Mouse (Mus musculus): ENCODE data around the gene Neurl3. TPM values are rescaled to one million over a fixed set of nuclear protein-coding genes. Genes with fewer than 3 reads are reported as not detected.

Gene Neurl3
- polyA plus RNA-seq, 1 experiment from 2014 or later, result 1.1 TPM

- 0 out of 2 replicates have a peak, but pooled peaks cover 7% of the 10 kb centered on the region for H3K4me1 ChIP-seq (ENCODE audit: control insufficient read depth, insufficient read depth, low read length)
- no peaks in the 10 kb centered on the region for H3K36me3 ChIP-seq (ENCODE audit: control insufficient read depth, insufficient read depth, low read length)
- no peak overlapping the region; the same call in 1 of the 2 replicates for H3K4me2 ChIP-seq (ENCODE audit: low read depth, low read length)
- WGBS, result 52% methylated on average over 9 of the region's 9 CpGs
- no peak overlapping the region for H3K4me3 ChIP-seq (ENCODE audit: low read depth, low read length)
- no peak for ATAC-seq (ENCODE audit: low read depth)
- no peaks in the 10 kb centered on the region for H3K9me3 ChIP-seq (ENCODE audit: control insufficient read depth, low read length)
- H3K27me3 ChIP-seq (ENCODE audit: control insufficient read depth, insufficient read depth, low read length), result no peaks in the 10 kb centered on the region
- no peak overlapping the region for H3K9ac ChIP-seq (replicated peaks; ENCODE audit: low read depth, low read length)
- H3K27ac ChIP-seq (ENCODE audit: low read depth, low read length), result no peak overlapping the region
Measured at GRCm38 (mm10) chr1:36308966-36309475, 34.5 kb upstream of the Neurl3 start.

GRCm38 (mm10) chr1:36308451-36308901 is 34.0 kb upstream of the Neurl3 start:
- Histone ChIP-seq H3K4me1 (ENCODE audit: control insufficient read depth, insufficient read depth, low read length) (0 out of 2 replicates have a peak, but pooled peaks cover 7% of the 10 kb centered on the region), H3K27me3 (ENCODE audit: control insufficient read depth, insufficient read depth, low read length) (no peaks in the 10 kb centered on the region), H3K9ac (replicated peaks; ENCODE audit: low read depth, low read length) (no peak overlapping the region), H3K36me3 (ENCODE audit: control insufficient read depth, insufficient read depth, low read length) (no peaks in the 10 kb centered on the region), H3K27ac (ENCODE audit: low read depth, low read length) (no peak overlapping the region), H3K4me3 (ENCODE audit: low read depth, low read length) (peak overlapping the region; percentile 54), H3K4me2 (ENCODE audit: low read depth, low read length) (peak overlapping the region; percentile 77), H3K9me3 (ENCODE audit: control insufficient read depth, low read length) (no peaks in the 10 kb centered on the region)
- ATAC-seq (ENCODE audit: low read depth), result no peak
- WGBS, result 6% methylated on average over 12 of the region's 12 CpGs

DNA sequence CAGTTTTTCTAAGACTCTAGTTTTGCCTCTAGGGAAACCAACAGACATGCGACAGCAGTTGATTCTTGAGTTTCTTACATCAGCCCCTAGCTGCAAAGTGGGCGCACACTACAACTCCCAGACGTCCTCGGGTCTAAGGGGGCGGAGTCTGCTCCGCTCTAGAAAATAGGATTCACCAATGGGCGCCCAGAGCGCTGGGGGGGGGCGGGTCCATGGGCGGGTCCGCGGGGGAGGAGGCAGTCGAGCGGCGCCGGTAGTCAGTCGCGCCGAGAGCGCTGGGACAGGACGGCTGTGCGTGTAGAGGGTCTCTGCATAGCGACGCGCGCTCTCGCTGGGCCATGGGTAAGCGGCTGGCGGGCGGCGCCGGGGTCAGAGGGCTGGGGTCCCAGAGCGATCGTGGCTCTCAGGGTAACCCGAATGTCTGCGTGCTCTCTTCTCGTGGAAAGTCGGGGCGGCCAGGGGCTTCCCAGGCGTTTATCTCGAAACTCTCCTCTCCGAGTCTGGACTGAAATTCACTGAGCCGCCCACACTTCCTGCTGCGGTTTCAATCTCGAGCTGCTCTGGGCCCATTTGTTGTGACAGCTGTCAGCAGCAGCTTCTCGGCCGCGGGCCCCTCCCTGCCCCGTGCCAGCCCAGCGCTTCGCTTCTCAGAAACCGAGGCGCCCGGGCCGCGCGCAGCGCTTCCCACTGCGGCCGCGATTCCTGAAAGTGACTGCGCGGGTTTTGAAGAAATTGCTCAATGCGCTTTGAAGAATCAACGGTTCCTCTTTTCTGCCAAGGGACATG is 33.2 kb upstream of the Neurl3 start, which contains the start of gene Arid5a:
TSS of gene Arid5a (plus strand) at position 239 of the 786 bp plus-strand sequence.
- 1% methylated on average over 63 of the region's 65 CpGs for WGBS
- Histone ChIP-seq H3K27me3 (ENCODE audit: control insufficient read depth, insufficient read depth, low read length) (no peaks in the 10 kb centered on the region), H3K4me1 (ENCODE audit: control insufficient read depth, insufficient read depth, low read length) (0 out of 2 replicates have a peak, but pooled peaks cover 7% of the 10 kb centered on the region), H3K36me3 (ENCODE audit: control insufficient read depth, insufficient read depth, low read length) (no peaks in the 10 kb centered on the region), H3K4me3 (ENCODE audit: low read depth, low read length) (peak within 1 kb of the TSS; percentile 54), H3K4me2 (ENCODE audit: low read depth, low read length) (peak within 1 kb of the TSS; percentile 77), H3K9me3 (ENCODE audit: control insufficient read depth, low read length) (no peaks in the 10 kb centered on the region), H3K27ac (ENCODE audit: low read depth, low read length) (peak within 1 kb of the TSS; percentile 66), H3K9ac (replicated peaks; ENCODE audit: low read depth, low read length) (peak within 1 kb of the TSS; percentile 41; the same call in 1 of the 2 replicates)
- ATAC-seq (ENCODE audit: low read depth), result peak; percentile 92

GRCm38 (mm10) chr1:36307121-36307494 is 32.6 kb upstream of the Neurl3 start:
- Histone ChIP-seq H3K4me1 (ENCODE audit: control insufficient read depth, insufficient read depth, low read length) (0 out of 2 replicates have a peak, but pooled peaks cover 7% of the 10 kb centered on the region), H3K9ac (replicated peaks; ENCODE audit: low read depth, low read length) (no peak overlapping the region), H3K4me3 (ENCODE audit: low read depth, low read length) (no peak overlapping the region), H3K27me3 (ENCODE audit: control insufficient read depth, insufficient read depth, low read length) (no peaks in the 10 kb centered on the region), H3K36me3 (ENCODE audit: control insufficient read depth, insufficient read depth, low read length) (no peaks in the 10 kb centered on the region), H3K4me2 (ENCODE audit: low read depth, low read length) (no peak overlapping the region), H3K9me3 (ENCODE audit: control insufficient read depth, low read length) (no peaks in the 10 kb centered on the region), H3K27ac (ENCODE audit: low read depth, low read length) (no peak overlapping the region)
- ATAC-seq (ENCODE audit: low read depth), result no peak
- WGBS, result 71% methylated on average over 7 of the region's 7 CpGs

- no peaks in the 10 kb centered on the region for H3K36me3 ChIP-seq (ENCODE audit: control insufficient read depth, insufficient read depth, low read length)
- 55% methylated on average over 6 of the region's 6 CpGs for WGBS
- no peak overlapping the region for H3K27ac ChIP-seq (ENCODE audit: low read depth, low read length)
- no peak for ATAC-seq (ENCODE audit: low read depth)
- no peaks in the 10 kb centered on the region for H3K9me3 ChIP-seq (ENCODE audit: control insufficient read depth, low read length)
- no peak overlapping the region for H3K9ac ChIP-seq (replicated peaks; ENCODE audit: low read depth, low read length)
- no peak overlapping the region for H3K4me2 ChIP-seq (ENCODE audit: low read depth, low read length)
- 0 out of 2 replicates have a peak, but pooled peaks cover 7% of the 10 kb centered on the region for H3K4me1 ChIP-seq (ENCODE audit: control insufficient read depth, insufficient read depth, low read length)
- H3K4me3 ChIP-seq (ENCODE audit: low read depth, low read length), result no peak overlapping the region
- H3K27me3 ChIP-seq (ENCODE audit: control insufficient read depth, insufficient read depth, low read length), result no peaks in the 10 kb centered on the region
Measured at GRCm38 (mm10) chr1:36306120-36306519, 31.6 kb upstream of the Neurl3 start.

GRCm38 (mm10) chr1:36304764-36305163 is 30.3 kb upstream of the Neurl3 start:
- no peak overlapping the region for H3K4me2 ChIP-seq (ENCODE audit: low read depth, low read length)
- no peak overlapping the region for H3K9ac ChIP-seq (replicated peaks; ENCODE audit: low read depth, low read length)
- H3K4me3 ChIP-seq (ENCODE audit: low read depth, low read length), result no peak overlapping the region
- no peak overlapping the region for H3K27ac ChIP-seq (ENCODE audit: low read depth, low read length)
- 0 out of 2 replicates have a peak, but pooled peaks cover 7% of the 10 kb centered on the region for H3K4me1 ChIP-seq (ENCODE audit: control insufficient read depth, insufficient read depth, low read length)
- H3K9me3 ChIP-seq (ENCODE audit: control insufficient read depth, low read length), result no peaks in the 10 kb centered on the region
- no peak for ATAC-seq (ENCODE audit: low read depth)
- H3K36me3 ChIP-seq (ENCODE audit: control insufficient read depth, insufficient read depth, low read length), result no peaks in the 10 kb centered on the region
- WGBS, result 72% methylated on average over 7 of the region's 7 CpGs
- H3K27me3 ChIP-seq (ENCODE audit: control insufficient read depth, insufficient read depth, low read length), result no peaks in the 10 kb centered on the region

DNA sequence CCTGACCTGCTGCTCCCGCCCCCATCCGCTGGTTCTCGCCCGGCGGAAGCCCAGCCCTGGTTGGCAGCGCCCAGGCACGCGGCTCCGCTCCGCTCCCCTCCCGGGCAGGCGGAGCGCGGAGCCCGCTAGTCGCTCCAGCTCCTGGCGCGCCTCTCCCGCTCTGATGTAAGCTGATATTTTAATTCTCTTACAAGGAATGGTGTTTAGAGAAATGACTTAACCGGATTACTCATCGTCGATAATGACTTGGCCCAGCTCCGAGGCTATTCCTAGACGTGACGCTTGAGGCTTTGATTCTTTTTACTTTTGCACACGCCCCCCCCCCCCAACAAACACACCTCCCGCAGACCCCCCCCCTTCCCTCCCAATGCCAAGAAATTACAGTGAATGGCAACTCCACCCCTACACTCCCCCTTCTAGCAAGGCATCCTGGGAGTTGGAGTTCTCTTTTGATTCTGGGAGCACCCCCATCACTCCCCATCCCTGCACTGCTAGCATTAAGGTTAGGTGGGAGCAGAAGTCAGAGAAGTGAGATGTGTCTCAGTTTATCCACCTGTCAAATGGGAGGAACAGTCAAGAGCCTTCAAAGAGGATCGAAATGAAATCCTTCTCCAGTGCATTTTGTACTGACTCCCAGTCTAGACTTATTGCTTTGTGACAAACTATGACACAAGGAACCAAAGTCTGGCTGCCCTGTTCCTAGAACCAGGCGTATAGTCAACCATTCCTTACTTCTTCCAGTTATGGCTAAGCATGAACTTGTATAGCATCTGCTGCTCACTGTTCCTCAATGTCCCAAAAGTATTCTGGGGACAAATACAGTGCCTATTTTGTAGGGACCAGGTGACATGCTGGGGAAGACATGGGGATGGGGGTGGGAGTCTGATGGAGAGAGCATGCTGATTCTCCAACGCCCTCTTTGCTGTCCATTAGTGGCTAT is 29.2 kb upstream of the Neurl3 start:
- no peak overlapping the region for H3K27ac ChIP-seq (ENCODE audit: low read depth, low read length)

DNA sequence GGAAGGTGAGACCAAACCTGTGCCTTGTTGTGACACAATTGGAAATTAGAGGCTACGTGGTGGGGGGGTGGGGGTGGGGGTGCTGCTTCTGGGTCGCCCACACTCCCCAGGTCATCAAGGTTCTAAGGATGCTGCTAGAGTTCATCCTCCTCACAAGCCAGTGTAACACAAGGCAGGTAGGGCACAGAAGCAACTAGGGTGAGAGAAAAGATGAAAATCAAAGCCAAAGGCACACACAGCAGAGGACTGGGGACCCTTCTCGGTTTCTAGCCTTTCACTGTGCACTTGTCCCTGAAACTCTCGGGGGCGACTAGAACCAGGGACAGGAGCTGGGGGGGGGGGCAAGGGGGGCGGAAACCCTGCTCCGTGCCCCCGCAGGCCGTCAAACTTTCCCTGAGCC is 28.5 kb upstream of the Neurl3 start:
- WGBS, result 16% methylated on average over 8 of the region's 9 CpGs

More for the DNA sequence above, 29.2 kb upstream of the Neurl3 start:
- Histone ChIP-seq H3K4me2 (ENCODE audit: low read depth, low read length) (peak overlapping the region; percentile 55), H3K9me3 (ENCODE audit: control insufficient read depth, low read length) (no peaks in the 10 kb centered on the region), H3K9ac (replicated peaks; ENCODE audit: low read depth, low read length) (peak overlapping the region; percentile 48), H3K36me3 (ENCODE audit: control insufficient read depth, insufficient read depth, low read length) (no peaks in the 10 kb centered on the region), H3K4me3 (ENCODE audit: low read depth, low read length) (peak overlapping the region; percentile 31), H3K27me3 (ENCODE audit: control insufficient read depth, insufficient read depth, low read length) (no peaks in the 10 kb centered on the region), H3K4me1 (ENCODE audit: control insufficient read depth, insufficient read depth, low read length) (0 out of 2 replicates have a peak, but pooled peaks cover 4% of the 10 kb centered on the region)
- 9% methylated on average over 30 of the region's 30 CpGs for WGBS
- peak; percentile 33; the same call in 1 of the 2 replicates for ATAC-seq (ENCODE audit: low read depth)

More for the DNA sequence above, 28.5 kb upstream of the Neurl3 start:
- Histone ChIP-seq H3K4me2 (ENCODE audit: low read depth, low read length) (peak overlapping the region; percentile 55), H3K4me3 (ENCODE audit: low read depth, low read length) (peak overlapping the region; percentile 31), H3K4me1 (ENCODE audit: control insufficient read depth, insufficient read depth, low read length) (no peaks in the 10 kb centered on the region), H3K36me3 (ENCODE audit: control insufficient read depth, insufficient read depth, low read length) (no peaks in the 10 kb centered on the region), H3K9me3 (ENCODE audit: control insufficient read depth, low read length) (no peaks in the 10 kb centered on the region), H3K27me3 (ENCODE audit: control insufficient read depth, insufficient read depth, low read length) (no peaks in the 10 kb centered on the region), H3K9ac (replicated peaks; ENCODE audit: low read depth, low read length) (peak overlapping the region; percentile 48), H3K27ac (ENCODE audit: low read depth, low read length) (no peak overlapping the region)
- ATAC-seq (ENCODE audit: low read depth), result no peak

Data from neural tube, embryonic 14.5 days (tissue).